Mouse (Mus musculus) gastrocnemius, adult 18-20 months (tissue): ENCODE measurements around the gene Gpr37l1. TPM values are rescaled to one million over a fixed set of nuclear protein-coding genes. Genes with fewer than 3 reads are reported as not detected.
"Not testable (repeated sequence)": the region's sequence is repeated elsewhere in the genome, so short reads cannot be mapped to it uniquely, and the experiment has no call there.

ENCODE experiments used
- DNase-seq: peaks from one replicate; pipeline ENCODE4 v3.0.0; 2021; ENCODE audit warnings: low spot score
- long read RNA-seq, 2 experiments: library from polyadenylated mRNA; stranded (forward); transcript quantifications; one replicate each; pipeline ENCODE4 v2.0.0; 2021
- total RNA-seq, 2 experiments: library from RNA; stranded (reverse); gene quantifications; 2 replicates each; pipeline ENCODE4 v1.2.3; 2021

Gpr37l1 gene
- under 1 TPM; 0.46 to 0.55 TPM for total RNA-seq
- long read RNA-seq, experiment 1: 0 reads
- long read RNA-seq, experiment 2, partial matches to known transcripts: 0 of 1 reads
- long read RNA-seq, experiment 2, other reads (novel, unspliced or antisense): 0 of 1 reads

GRCm38 (mm10) chr1:135167435-135167834 lies at the start of gene Gpr37l1:
Gene Gpr37l1 (minus strand): TSS chr1:135167681.
- no peak for DNase-seq

GRCm38 (mm10) chr1:135213772-135214640 lies 46.5 kb upstream of the Gpr37l1 start:
- DNase-seq: no peak

- DNase-seq: no peak
Measured at GRCm38 (mm10) chr1:135210421-135210820, 42.9 kb upstream of the Gpr37l1 start.

GRCm38 (mm10) chr1:135208716-135209115 lies 41.2 kb upstream of the Gpr37l1 start:
- no peak for DNase-seq

GRCm38 (mm10) chr1:135206586-135207339 lies 39.3 kb upstream of the Gpr37l1 start:
- no peak for DNase-seq

GRCm38 (mm10) chr1:135205257-135205656 lies 37.8 kb upstream of the Gpr37l1 start:
- DNase-seq: no peak

GRCm38 (mm10) chr1:135204196-135205126 lies 37.0 kb upstream of the Gpr37l1 start:
- no peak for DNase-seq

GRCm38 (mm10) chr1:135200400-135200799 lies 32.9 kb upstream of the Gpr37l1 start:
- no peak for DNase-seq

- DNase-seq: no peak
Measured at GRCm38 (mm10) chr1:135199014-135199819, 31.7 kb upstream of the Gpr37l1 start.

- no peak for DNase-seq
Measured at GRCm38 (mm10) chr1:135198412-135198811, 30.9 kb upstream of the Gpr37l1 start.

- DNase-seq: peak; percentile 84
Measured at GRCm38 (mm10) chr1:135195907-135196440, 28.5 kb upstream of the Gpr37l1 start.

GRCm38 (mm10) chr1:135194335-135194734 lies 26.9 kb upstream of the Gpr37l1 start:
- DNase-seq: not testable (repeated sequence)

- DNase-seq: no peak
Measured at GRCm38 (mm10) chr1:135189186-135189585, 21.7 kb upstream of the Gpr37l1 start.

- peak; percentile 75 for DNase-seq
Measured at GRCm38 (mm10) chr1:135188197-135188596, 20.7 kb upstream of the Gpr37l1 start.

GRCm38 (mm10) chr1:135187016-135187415 lies 19.5 kb upstream of the Gpr37l1 start:
- DNase-seq: not testable (repeated sequence)

GRCm38 (mm10) chr1:135186427-135186826 lies 18.9 kb upstream of the Gpr37l1 start:
- no peak for DNase-seq

- DNase-seq: no peak
Measured at GRCm38 (mm10) chr1:135185936-135186335, 18.5 kb upstream of the Gpr37l1 start.

- DNase-seq: no peak
Measured at GRCm38 (mm10) chr1:135183941-135184570, 16.6 kb upstream of the Gpr37l1 start.

GRCm38 (mm10) chr1:135183448-135183847 lies 16.0 kb upstream of the Gpr37l1 start:
- DNase-seq: no peak
